Mouse (Mus musculus): ENCODE data around the gene Rhobtb1.

Gene Rhobtb1

GRCm38 (mm10) chr10:69210659-69211058 lies 59.4 kb downstream of the Rhobtb1 start:
- no peak for DNase-seq (ENCODE audit: low spot score in 2 of 2)

GRCm38 (mm10) chr10:69211560-69211959 lies 60.3 kb downstream of the Rhobtb1 start:
- DNase-seq (ENCODE audit: low spot score in 2 of 2): no peak

- no peak for DNase-seq (ENCODE audit: low spot score in 2 of 2)
Measured at GRCm38 (mm10) chr10:69211976-69212375, 60.7 kb downstream of the Rhobtb1 start.

GRCm38 (mm10) chr10:69212542-69213440 lies 61.6 kb downstream of the Rhobtb1 start, which contains the start of gene A930033H14Rik:
TSS of gene A930033H14Rik (minus strand) at chr10:69213098.
- peak; percentile 22 to 47 for DNase-seq (ENCODE audit: low spot score in 2 of 2)

- DNase-seq (ENCODE audit: low spot score in 2 of 2): no peak
Measured at GRCm38 (mm10) chr10:69213451-69213877, 62.2 kb downstream of the Rhobtb1 start.

GRCm38 (mm10) chr10:69213986-69214385 lies 62.8 kb downstream of the Rhobtb1 start:
- DNase-seq (ENCODE audit: low spot score in 2 of 2): no peak

- DNase-seq (ENCODE audit: low spot score in 2 of 2): no peak
Measured at GRCm38 (mm10) chr10:69217127-69217690, 66.0 kb downstream of the Rhobtb1 start.

- no peak for DNase-seq (ENCODE audit: low spot score in 2 of 2)
Measured at GRCm38 (mm10) chr10:69218458-69219288, 67.4 kb downstream of the Rhobtb1 start.

- DNase-seq (ENCODE audit: low spot score in 2 of 2): no peak
Measured at GRCm38 (mm10) chr10:69219289-69219626, 68.0 kb downstream of the Rhobtb1 start.

GRCm38 (mm10) chr10:69220296-69220695 lies 69.1 kb downstream of the Rhobtb1 start:
- DNase-seq (ENCODE audit: low spot score in 2 of 2): no peak

GRCm38 (mm10) chr10:69221148-69221547 lies 69.9 kb downstream of the Rhobtb1 start:
- DNase-seq (ENCODE audit: low spot score in 2 of 2): no peak

GRCm38 (mm10) chr10:69221955-69222354 lies 70.7 kb downstream of the Rhobtb1 start:
- DNase-seq (ENCODE audit: low spot score in 2 of 2): no peak

- no peak for DNase-seq (ENCODE audit: low spot score in 2 of 2)
Measured at GRCm38 (mm10) chr10:69223232-69223631, 72.0 kb downstream of the Rhobtb1 start.

- DNase-seq (ENCODE audit: low spot score in 2 of 2): no peak
Measured at GRCm38 (mm10) chr10:69224276-69224675, 73.0 kb downstream of the Rhobtb1 start.

- no peak for DNase-seq (ENCODE audit: low spot score in 2 of 2)
Measured at GRCm38 (mm10) chr10:69225471-69225870, 74.2 kb downstream of the Rhobtb1 start.

- no peak for DNase-seq (ENCODE audit: low spot score in 2 of 2)
Measured at GRCm38 (mm10) chr10:69225951-69226350, 74.7 kb downstream of the Rhobtb1 start.

- no peak for DNase-seq (ENCODE audit: low spot score in 2 of 2)
Measured at GRCm38 (mm10) chr10:69237185-69237584, 86.0 kb downstream of the Rhobtb1 start.

- no peak for DNase-seq (ENCODE audit: low spot score in 2 of 2)
Measured at GRCm38 (mm10) chr10:69237781-69238180, 86.5 kb downstream of the Rhobtb1 start.

GRCm38 (mm10) chr10:69238311-69238710 lies 87.1 kb downstream of the Rhobtb1 start:
- no peak for DNase-seq (ENCODE audit: low spot score in 2 of 2)

- no peak for DNase-seq (ENCODE audit: low spot score in 2 of 2)
Measured at GRCm38 (mm10) chr10:69240530-69240929, 89.3 kb downstream of the Rhobtb1 start.

GRCm38 (mm10) chr10:69245151-69245550 lies 93.9 kb downstream of the Rhobtb1 start:
- no peak for DNase-seq (ENCODE audit: low spot score in 2 of 2)

All from spleen, postnatal 14 days (tissue).